Mouse (Mus musculus) embryonic facial prominence, embryonic 11.5 days (tissue): Measurements from ENCODE around the gene Nlgn3. TPM values are rescaled to one million over a fixed set of nuclear protein-coding genes. Genes with fewer than 3 reads are reported as not detected.
A peak's percentile ranks its signal among the peaks of the same experiment; 100 is the strongest.

Experiments used
- ATAC-seq: fragments of 200-750 bp; cut with Nextera tagmentation; replicated peaks from 2 replicates; pipeline ENCODE4 v1.8.0; 2017; ENCODE audit warnings: low read depth; ENCODE audit not compliant: insufficient number of reproducible peaks, low FRiP score, low TSS enrichment
- DNase-seq: peaks from one replicate; pipeline ENCODE4 v3.0.0-alpha.2; 2015; ENCODE audit warnings: low spot score
- H3K27ac ChIP-seq: fragments of 300-500 bp; sonication (generic); replicated peaks from 2 replicates; pipeline ENCODE4 v1.5.1; 2014; ENCODE audit warnings: mild to moderate bottlenecking, low read depth, low read length, control low read depth
- H3K27me3 ChIP-seq: fragments of 300-500 bp; sonication (generic); 2 replicates; pipeline ENCODE4 v1.6.1; 2014; ENCODE audit warnings: mild to moderate bottlenecking, low read length, moderate library complexity, mixed read lengths; ENCODE audit not compliant: control insufficient read depth, insufficient read depth
- H3K36me3 ChIP-seq: fragments of 300-500 bp; sonication (generic); replicated peaks from 2 replicates; pipeline ENCODE4 v1.6.1; 2014; ENCODE audit warnings: low read depth, mild to moderate bottlenecking, low read length, moderate library complexity, mixed read lengths; ENCODE audit not compliant: control insufficient read depth, insufficient read depth
- H3K4me1 ChIP-seq: fragments of 300-500 bp; sonication (generic); 2 replicates; pipeline ENCODE4 v1.6.1; 2014; ENCODE audit warnings: low read length, mixed read lengths; ENCODE audit not compliant: control insufficient read depth, insufficient read depth
- H3K4me2 ChIP-seq: fragments of 300-500 bp; sonication (generic); 2 replicates; pipeline ENCODE4 v1.6.1; 2014; ENCODE audit warnings: low read depth, mild to moderate bottlenecking, control low read depth, low read length, moderate library complexity
- H3K4me3 ChIP-seq: fragments of 300-500 bp; sonication (generic); 2 replicates; pipeline ENCODE4 v1.5.1; 2014; ENCODE audit warnings: low read depth, low read length, control low read depth
- H3K9ac ChIP-seq: fragments of 300-500 bp; sonication (generic); replicated peaks from 2 replicates; pipeline ENCODE4 v1.6.1; 2014; ENCODE audit warnings: mild to moderate bottlenecking, control low read depth, low read length
- H3K9me3 ChIP-seq: fragments of 300-500 bp; sonication (generic); replicated peaks from 2 replicates; pipeline ENCODE4 v1.6.1; 2016; ENCODE audit warnings: mild to moderate bottlenecking, low read length, inconsistent platforms, mixed read lengths; ENCODE audit not compliant: control insufficient read depth
- WGBS: fragments of 180-500 bp; shearing (Covaris S2); extraction: QIAGEN DNeasy Blood & Tissue Kit; methylation state at CpG from one replicate; pipeline ENCODE4 v1.1.7; 2014; 5-methylcytosine and 5-hydroxymethylcytosine counted together
- polyA plus RNA-seq: library from polyadenylated mRNA; unstranded; fragments of >200 nt; fragmentation: Nextera tagmentation; extraction: Ambion mirVana; gene quantifications from 2 replicates; pipeline ENCODE4 v1.2.1, GENCODE M21; 2014

Nlgn3 gene
- 14.2 and 15.6 TPM in 2 replicates for polyA plus RNA-seq

DNA sequence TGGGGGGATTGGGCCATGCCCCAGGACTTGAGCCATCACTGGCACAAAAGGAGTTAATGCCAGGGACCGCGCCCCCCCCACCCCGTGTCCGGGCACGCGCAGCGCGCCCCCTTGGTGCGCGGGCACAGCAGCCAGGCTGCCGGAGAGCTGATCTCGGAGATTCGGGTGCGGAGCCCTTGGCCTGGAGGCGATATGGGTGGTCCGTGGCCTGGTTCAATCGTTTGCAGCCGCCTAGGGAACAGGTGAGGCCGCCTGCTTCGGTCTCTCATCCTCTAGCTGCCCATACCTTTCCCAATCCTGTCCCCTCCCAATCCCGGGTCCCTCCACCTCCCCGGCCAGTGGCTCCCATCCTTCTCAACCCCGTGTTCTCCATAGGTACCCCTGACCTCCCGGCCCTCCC lies at the start of gene Nlgn3:
Gene Nlgn3, plus strand, starts transcription at position 114 of the 400 bp plus-strand sequence.
- Histone ChIP-seq H3K36me3 (no peaks in the 10 kb centered on the region), H3K27ac (no peak within 1 kb of the TSS), H3K9ac (peak within 1 kb of the TSS; percentile 41), H3K4me3 (peak within 1 kb of the TSS; percentile 36), H3K9me3 (no peaks in the 10 kb centered on the region), H3K27me3 (no peaks in the 10 kb centered on the region), H3K4me2 (peak within 1 kb of the TSS; percentile 44), H3K4me1 (no peaks in the 10 kb centered on the region)
- 0 out of 2 replicates have a peak, but pooled peaks have one; percentile 14 for ATAC-seq
- DNase-seq: peak; percentile 40
- 12% methylated on average over 11 of the region's 24 CpGs for WGBS

DNA sequence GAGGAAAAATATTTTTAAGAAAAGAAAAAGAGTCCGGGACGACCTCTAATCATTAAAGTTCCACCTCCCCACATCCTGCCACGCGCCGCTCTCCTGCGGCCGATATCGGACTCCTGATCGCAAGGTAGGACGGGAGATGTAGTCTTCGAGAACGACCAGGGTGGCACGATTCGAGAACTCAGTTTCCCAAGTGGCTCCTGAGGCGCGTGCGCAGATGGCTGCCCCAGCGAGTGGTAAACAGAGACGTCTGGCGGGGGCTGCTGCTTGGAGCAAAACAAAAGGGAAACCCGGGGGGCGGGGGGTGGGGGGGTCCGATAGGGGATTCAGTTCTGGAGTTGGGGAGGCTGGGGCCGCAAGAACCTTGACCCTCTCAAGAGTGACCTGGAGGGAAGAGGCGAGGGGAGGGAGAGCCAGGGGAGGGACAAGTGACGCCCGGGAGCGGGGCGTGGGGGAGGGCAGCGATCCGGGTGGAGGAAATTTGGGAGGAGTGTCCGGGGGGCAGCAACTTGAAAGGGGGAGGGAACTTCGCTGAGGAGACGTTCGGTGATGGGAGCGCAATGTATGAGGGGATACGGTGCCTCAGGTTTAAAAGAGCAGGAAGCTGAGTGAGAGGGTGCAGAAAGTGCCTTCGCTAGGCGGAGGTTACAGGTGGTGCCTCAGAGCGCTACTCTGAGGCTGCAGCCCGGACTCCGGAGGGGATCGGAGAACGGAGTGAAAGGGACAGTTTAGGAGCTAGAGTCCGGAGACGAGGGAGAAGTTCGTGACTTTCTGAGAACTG lies 44.8 kb upstream of the Nlgn3 start, which contains the start of gene Foxo4:
Gene Foxo4, plus strand, starts transcription at position 577 of the 778 bp plus-strand sequence.
- peak within 1 kb of the TSS; percentile 55 for H3K9ac ChIP-seq
- H3K36me3 ChIP-seq: no peaks in the 10 kb centered on the region
- no peaks in the 10 kb centered on the region for H3K27me3 ChIP-seq
- WGBS: 19% methylated on average over 45 of the region's 47 CpGs
- peak within 1 kb of the TSS; percentile 54 for H3K4me2 ChIP-seq
- H3K9me3 ChIP-seq: no peaks in the 10 kb centered on the region
- H3K27ac ChIP-seq: peak within 1 kb of the TSS; percentile 20
- H3K4me1 ChIP-seq: no peaks in the 10 kb centered on the region
- ATAC-seq: peak; percentile 94
- H3K4me3 ChIP-seq: peak within 1 kb of the TSS; percentile 52
- peak; percentile 93 for DNase-seq

DNA sequence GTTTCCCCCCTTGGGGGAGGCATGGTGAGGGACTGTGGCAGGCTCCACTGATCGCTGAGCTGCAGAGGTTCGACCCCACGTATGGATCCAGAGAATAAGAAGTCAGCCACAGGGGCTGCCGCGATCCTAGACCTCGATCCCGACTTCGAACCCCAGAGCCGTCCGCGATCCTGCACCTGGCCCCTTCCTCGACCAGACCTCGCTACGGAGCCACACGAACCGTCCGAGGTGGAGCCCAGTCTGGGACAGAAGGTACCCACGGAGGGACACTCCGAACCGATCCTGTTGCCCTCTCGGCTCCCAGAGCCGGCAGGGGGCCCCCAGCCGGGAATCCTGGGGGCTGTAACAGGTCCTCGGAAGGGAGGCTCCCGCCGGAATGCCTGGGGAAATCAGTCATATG lies 44.2 kb upstream of the Nlgn3 start:
- Histone ChIP-seq H3K9ac (peak overlapping the region; percentile 55), H3K4me3 (peak overlapping the region; percentile 52), H3K4me1 (no peaks in the 10 kb centered on the region), H3K4me2 (peak overlapping the region; percentile 54), H3K9me3 (no peaks in the 10 kb centered on the region), H3K36me3 (no peaks in the 10 kb centered on the region), H3K27me3 (no peaks in the 10 kb centered on the region), H3K27ac (0 out of 2 replicates have a peak overlapping the region, but pooled peaks have one; percentile 20)
- peak; percentile 40; the same call in 1 of the 2 replicates for ATAC-seq
- DNase-seq: no peak
- 11% methylated on average over 26 of the region's 26 CpGs for WGBS

DNA sequence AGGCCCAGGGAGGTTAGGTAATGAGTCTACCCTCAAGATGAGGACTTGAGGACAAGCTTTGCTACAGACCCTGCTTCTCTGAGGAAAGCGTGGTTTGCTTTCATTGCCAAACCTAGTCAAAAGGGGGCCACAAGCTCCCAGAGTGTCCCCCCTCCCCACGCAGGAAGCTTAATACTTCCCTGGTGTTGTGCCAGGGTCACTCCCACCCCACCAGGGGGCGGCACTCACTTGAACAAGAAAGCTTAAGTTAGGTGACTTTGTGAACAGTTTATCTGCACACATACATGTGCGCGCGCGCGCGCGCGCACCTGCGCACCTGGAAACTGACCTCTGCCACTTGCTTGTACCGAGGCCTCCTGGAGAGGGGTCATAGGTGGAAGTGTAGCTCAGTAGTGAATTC lies 42.4 kb upstream of the Nlgn3 start:
- ATAC-seq: no peak
- H3K27me3 ChIP-seq: no peaks in the 10 kb centered on the region
- no peak overlapping the region for H3K27ac ChIP-seq
- H3K4me2 ChIP-seq: peak overlapping the region; percentile 13
- H3K4me3 ChIP-seq: no peak overlapping the region
- H3K9me3 ChIP-seq: no peaks in the 10 kb centered on the region
- no peak overlapping the region for H3K9ac ChIP-seq
- H3K36me3 ChIP-seq: no peaks in the 10 kb centered on the region
- 81% methylated on average over 13 of the region's 13 CpGs for WGBS
- H3K4me1 ChIP-seq: no peaks in the 10 kb centered on the region
- no peak for DNase-seq

DNA sequence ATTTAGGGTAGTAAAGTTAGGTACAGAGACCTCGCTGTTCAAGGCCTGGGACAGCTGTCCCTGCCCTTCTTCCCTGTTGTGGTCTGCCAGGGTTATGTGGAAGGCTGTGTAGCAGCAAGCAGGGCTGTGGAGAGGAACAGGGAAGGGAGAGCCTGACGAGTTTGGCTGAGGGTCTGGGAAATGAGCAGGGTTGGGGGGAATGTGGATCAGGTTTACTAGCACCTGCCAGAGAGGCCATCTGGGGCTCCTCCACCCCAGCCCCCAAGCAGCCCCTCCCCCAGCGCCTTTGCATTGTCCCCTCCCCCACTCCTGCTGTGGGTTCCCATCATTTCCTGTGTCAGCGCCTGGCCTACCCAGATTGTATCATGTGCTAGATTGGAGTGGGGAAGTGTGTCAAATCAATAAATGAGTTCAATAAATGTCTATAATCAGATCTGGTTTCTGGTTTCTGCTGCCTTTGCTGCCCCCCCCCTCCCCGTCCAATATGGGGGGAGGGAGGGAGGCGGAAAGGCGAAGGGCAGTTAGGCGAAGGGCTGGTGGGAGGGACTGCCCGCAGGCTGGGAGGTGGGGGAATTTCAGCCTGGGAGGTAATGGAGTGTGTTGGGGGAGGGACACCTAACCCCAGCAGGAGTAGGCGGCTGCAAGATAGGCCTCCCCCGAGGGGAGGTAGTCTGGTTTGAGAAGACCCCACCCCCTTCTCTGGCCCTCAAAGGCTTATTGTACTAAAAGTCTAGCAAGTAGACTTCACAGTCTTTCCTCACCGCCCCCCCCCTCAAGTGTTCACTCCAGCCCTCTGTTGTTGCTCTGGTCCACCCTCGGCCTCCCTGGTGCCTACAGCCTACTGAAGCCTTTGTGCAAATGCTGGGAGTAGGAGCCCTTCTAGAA lies 38.3 kb upstream of the Nlgn3 start:
- DNase-seq (peak; percentile 79), ATAC-seq (peak; percentile 74)
- Histone ChIP-seq H3K36me3 (no peaks in the 10 kb centered on the region), H3K9ac (no peak overlapping the region), H3K27me3 (no peaks in the 10 kb centered on the region), H3K9me3 (no peaks in the 10 kb centered on the region), H3K4me1 (no peaks in the 10 kb centered on the region), H3K27ac (peak overlapping the region; percentile 54), H3K4me3 (no peak overlapping the region), H3K4me2 (no peak overlapping the region)
- 16% methylated on average over 13 of the region's 13 CpGs for WGBS

DNA sequence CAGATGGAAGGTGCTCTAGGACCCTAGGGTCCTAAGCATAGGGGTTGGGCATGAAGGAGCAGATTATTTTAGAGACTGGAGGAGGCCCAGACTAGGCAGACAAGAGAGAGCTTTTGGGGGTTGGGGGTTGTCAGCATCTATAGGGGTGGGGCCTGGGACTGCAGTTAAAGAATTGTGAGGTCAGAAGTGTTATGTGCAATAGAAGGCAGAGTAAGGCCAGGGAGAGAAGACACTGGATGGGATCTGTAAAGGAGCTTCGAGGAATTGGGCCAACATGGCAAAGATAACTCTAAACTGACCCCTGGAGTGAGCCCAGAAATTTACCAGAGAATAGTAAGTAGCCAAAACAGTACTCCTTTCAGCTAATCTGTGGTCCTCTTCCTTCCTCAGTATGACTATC lies 35.1 kb upstream of the Nlgn3 start, which contains the start of gene Gm614:
Gene Gm614, minus strand, starts transcription at position 101 of the 400 bp plus-strand sequence.
- DNase-seq (no peak), ATAC-seq (no peak)
- Histone ChIP-seq H3K27me3 (no peaks in the 10 kb centered on the region), H3K4me1 (no peaks in the 10 kb centered on the region), H3K4me2 (no peak within 1 kb of the TSS), H3K9ac (no peak within 1 kb of the TSS), H3K4me3 (no peak within 1 kb of the TSS), H3K36me3 (no peaks in the 10 kb centered on the region), H3K9me3 (no peaks in the 10 kb centered on the region), H3K27ac (no peak within 1 kb of the TSS)
- WGBS: 87% methylated on average over 1 of the region's 1 CpGs

DNA sequence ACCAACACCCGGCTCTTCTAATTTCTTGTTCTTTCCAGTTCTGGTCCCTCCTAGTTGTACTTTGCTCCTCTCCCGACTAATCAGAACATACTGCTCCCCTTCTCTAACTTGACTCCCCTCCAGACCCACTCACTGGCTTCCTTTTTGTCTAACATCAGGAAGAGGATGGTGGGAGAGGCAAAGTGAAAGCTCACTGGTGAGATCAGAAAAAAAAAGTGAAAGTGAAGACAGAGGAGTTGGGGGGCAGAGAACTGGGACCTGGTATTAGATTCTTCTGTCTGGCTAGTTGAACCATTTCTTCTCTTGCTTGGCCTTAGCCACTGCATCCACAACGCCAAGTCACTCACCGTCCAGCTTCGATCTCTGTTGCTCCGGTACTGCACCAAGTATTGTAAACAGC lies 32.3 kb upstream of the Nlgn3 start:
- 97% methylated on average over 6 of the region's 6 CpGs for WGBS
- Histone ChIP-seq H3K9ac (no peak overlapping the region), H3K4me1 (no peaks in the 10 kb centered on the region), H3K27me3 (no peaks in the 10 kb centered on the region), H3K9me3 (no peaks in the 10 kb centered on the region), H3K4me2 (no peak overlapping the region), H3K36me3 (no peaks in the 10 kb centered on the region), H3K27ac (no peak overlapping the region), H3K4me3 (no peak overlapping the region)
- DNase-seq (no peak), ATAC-seq (no peak)
